Mouse (Mus musculus) left cerebral cortex, adult 8-10 months (tissue): Measurements from ENCODE around the gene Srsf11. TPM values are rescaled to one million over a fixed set of nuclear protein-coding genes. Genes with fewer than 3 reads are reported as not detected.

Source experiments
- DNase-seq, 2 experiments: peaks; one replicate each; pipeline ENCODE4 v3.0.0; 2022; ENCODE audit warnings: low spot score in 2 of 2
- total RNA-seq, 4 experiments: library from RNA; stranded (reverse); gene quantifications; 2 replicates each; pipeline ENCODE4 v1.2.4; 2022

The Srsf11 gene
- total RNA-seq = 100 to 1,000 TPM; 132 to 164 (median 147) TPM

- peak; percentile 86 to 94 for DNase-seq
These were observed at the start of gene Srsf11, which contains the start of gene Lrrc40 for GRCm38 (mm10) chr3:158036329-158036988. Gene Srsf11, minus strand, starts transcription at chr3:158036639. Gene Lrrc40, plus strand, starts transcription at chr3:158036662.

GRCm38 (mm10) chr3:158077828-158078227, 41.4 kb upstream of the Srsf11 start:
- no peak for DNase-seq

- no peak for DNase-seq
These were observed 40.9 kb upstream of the Srsf11 start for GRCm38 (mm10) chr3:158077380-158077772.

GRCm38 (mm10) chr3:158076685-158077379, 40.4 kb upstream of the Srsf11 start:
- no peak for DNase-seq

- DNase-seq = no peak
These were observed 38.6 kb upstream of the Srsf11 start for GRCm38 (mm10) chr3:158075004-158075403.

- DNase-seq = no peak
These were observed 32.3 kb upstream of the Srsf11 start for GRCm38 (mm10) chr3:158068613-158069263.

GRCm38 (mm10) chr3:158067916-158068315, 31.5 kb upstream of the Srsf11 start:
- no peak for DNase-seq

GRCm38 (mm10) chr3:158065256-158065655, 28.8 kb upstream of the Srsf11 start:
- DNase-seq = no peak

- DNase-seq = no peak
These were observed 25.5 kb upstream of the Srsf11 start for GRCm38 (mm10) chr3:158061811-158062523.

GRCm38 (mm10) chr3:158060621-158061291, 24.3 kb upstream of the Srsf11 start:
- DNase-seq = no peak

GRCm38 (mm10) chr3:158049508-158049907, 13.1 kb upstream of the Srsf11 start:
- no peak for DNase-seq

- DNase-seq = no peak
These were observed 4.3 kb upstream of the Srsf11 start for GRCm38 (mm10) chr3:158040755-158041154.

- no peak for DNase-seq
These were observed 1.7 kb upstream of the Srsf11 start for GRCm38 (mm10) chr3:158038106-158038505.

GRCm38 (mm10) chr3:158035866-158036265, 573 bp downstream of the Srsf11 start:
- no peak for DNase-seq

- no peak for DNase-seq
These were observed 4.3 kb downstream of the Srsf11 start for GRCm38 (mm10) chr3:158032106-158032505.

- peak; percentile 77 to 83 for DNase-seq
These were observed 5.0 kb downstream of the Srsf11 start for GRCm38 (mm10) chr3:158031371-158031925.

GRCm38 (mm10) chr3:158009762-158010320, 26.6 kb downstream of the Srsf11 start:
- peak in 1 of 2 experiments; percentile 19 for DNase-seq

- no peak for DNase-seq
These were observed 27.8 kb downstream of the Srsf11 start for GRCm38 (mm10) chr3:158008647-158009046.

GRCm38 (mm10) chr3:157998742-157999369, 37.6 kb downstream of the Srsf11 start:
- DNase-seq = no peak

- no peak for DNase-seq
These were observed 40.7 kb downstream of the Srsf11 start for GRCm38 (mm10) chr3:157995726-157996125.
